Mouse (Mus musculus) olfactory bulb, adult 2 months (tissue): ENCODE measurements around the gene Ccm2. TPM values are rescaled to one million over a fixed set of nuclear protein-coding genes. Genes with fewer than 3 reads are reported as not detected.
A peak's percentile ranks its signal among the peaks of the same experiment; 100 is the strongest.

ENCODE experiments used
- H3K27ac ChIP-seq: fragments of 200-500 bp; 2 replicates; pipeline ENCODE4 v1.5.1; 2012; ENCODE audit warnings: low read depth, low read length; ENCODE audit not compliant: insufficient read depth
- H3K4me1 ChIP-seq: fragments of 200-500 bp; 2 replicates; pipeline ENCODE4 v1.6.1; 2012; ENCODE audit warnings: low read length; ENCODE audit not compliant: control insufficient read depth, insufficient read depth
- H3K4me3 ChIP-seq: fragments of 200-500 bp; 2 replicates; pipeline ENCODE4 v1.5.1; 2012; ENCODE audit warnings: mild to moderate bottlenecking, low read depth, low read length, moderate library complexity; ENCODE audit not compliant: insufficient read depth
- CTCF ChIP-seq: fragments of 200-500 bp; IDR thresholded peaks from 2 replicates; pipeline ENCODE4 v1.5.1; 2012; ENCODE audit warnings: low read depth, mild to moderate bottlenecking, low read length, moderate library complexity; ENCODE audit not compliant: insufficient read depth
- POLR2A ChIP-seq: fragments of 200-500 bp; IDR thresholded peaks from 2 replicates; pipeline ENCODE4 v1.6.1; 2012; ENCODE audit warnings: mild to moderate bottlenecking, low read depth, low read length, moderate library complexity; ENCODE audit not compliant: insufficient read depth
- WGBS: fragments of 180-500 bp; shearing (Covaris S2); methylation state at CpG from one replicate; pipeline ENCODE4 v1.1.7; 2018; 5-methylcytosine and 5-hydroxymethylcytosine counted together
- polyA plus RNA-seq: library from polyadenylated mRNA; stranded (reverse); fragments of >200 nt; gene quantifications from 2 replicates; pipeline ENCODE4 v1.2.4, GENCODE M21; 2012; ENCODE audit warnings: low replicate concordance; ENCODE audit not compliant: missing spikeins, insufficient read depth, insufficient read length

Ccm2 gene
- polyA plus RNA-seq, 1 experiment = not detected

GRCm38 (mm10) chr11:6547696-6548325, 1.1 kb downstream of the Ccm2 start:
- no peak for TF ChIP-seq POLR2A
- TF ChIP-seq CTCF = no peak
- H3K4me1 ChIP-seq = 0 out of 2 replicates have a peak, but pooled peaks cover 2% of the 10 kb centered on the region
- 0 out of 2 replicates have a peak overlapping the region, but pooled peaks have one; percentile 1 for H3K4me3 ChIP-seq
- H3K27ac ChIP-seq = no peak overlapping the region
- WGBS = 16% methylated on average over 6 of the region's 6 CpGs

GRCm38 (mm10) chr11:6549770-6550169, 3.1 kb downstream of the Ccm2 start:
- TF ChIP-seq POLR2A = no peak
- no peak for TF ChIP-seq CTCF
- Histone ChIP-seq H3K4me1 (0 out of 2 replicates have a peak, but pooled peaks cover 2% of the 10 kb centered on the region), H3K27ac (no peak overlapping the region), H3K4me3 (no peak overlapping the region)
- WGBS = 98% methylated on average over 2 of the region's 2 CpGs

GRCm38 (mm10) chr11:6550201-6550600, 3.5 kb downstream of the Ccm2 start:
- H3K4me1 ChIP-seq = 0 out of 2 replicates have a peak, but pooled peaks cover 2% of the 10 kb centered on the region
- WGBS = 89% methylated on average over 3 of the region's 3 CpGs
- H3K4me3 ChIP-seq = no peak overlapping the region
- TF ChIP-seq CTCF (no peak), POLR2A (no peak)
- H3K27ac ChIP-seq = no peak overlapping the region

- no peak overlapping the region for H3K27ac ChIP-seq
- 86% methylated on average over 3 of the region's 3 CpGs for WGBS
- H3K4me1 ChIP-seq = no peaks in the 10 kb centered on the region
- TF ChIP-seq CTCF (no peak), POLR2A (no peak)
- H3K4me3 ChIP-seq = no peak overlapping the region
These were observed 11.5 kb downstream of the Ccm2 start for GRCm38 (mm10) chr11:6558234-6558633.

GRCm38 (mm10) chr11:6559996-6560395, 13.3 kb downstream of the Ccm2 start:
- WGBS = 88% methylated on average over 2 of the region's 2 CpGs
- no peak overlapping the region for H3K27ac ChIP-seq

GRCm38 (mm10) chr11:6560655-6561360, 14.1 kb downstream of the Ccm2 start:
- WGBS = 83% methylated on average over 13 of the region's 13 CpGs
- Histone ChIP-seq H3K27ac (no peak overlapping the region), H3K4me3 (no peak overlapping the region), H3K4me1 (no peaks in the 10 kb centered on the region)
- no peak for TF ChIP-seq CTCF
- TF ChIP-seq POLR2A = no peak

More at GRCm38 (mm10) chr11:6559996-6560395, 13.3 kb downstream of the Ccm2 start:
- TF ChIP-seq CTCF (no peak), POLR2A (no peak)
- H3K4me1 ChIP-seq = no peaks in the 10 kb centered on the region
- H3K4me3 ChIP-seq = no peak overlapping the region

GRCm38 (mm10) chr11:6561474-6561873, 14.8 kb downstream of the Ccm2 start:
- 83% methylated on average over 4 of the region's 4 CpGs for WGBS
- Histone ChIP-seq H3K27ac (no peak overlapping the region), H3K4me1 (no peaks in the 10 kb centered on the region), H3K4me3 (no peak overlapping the region)
- no peak for TF ChIP-seq POLR2A
- TF ChIP-seq CTCF = no peak

- 90% methylated on average over 6 of the region's 6 CpGs for WGBS
- no peak for TF ChIP-seq CTCF
- TF ChIP-seq POLR2A = no peak
- Histone ChIP-seq H3K4me3 (no peak overlapping the region), H3K27ac (no peak overlapping the region), H3K4me1 (no peaks in the 10 kb centered on the region)
These were observed 15.7 kb downstream of the Ccm2 start for GRCm38 (mm10) chr11:6562359-6562758.

- Histone ChIP-seq H3K4me3 (no peak overlapping the region), H3K27ac (no peak overlapping the region), H3K4me1 (peaks cover 3% of the 10 kb centered on the region)
- TF ChIP-seq POLR2A (no peak), CTCF (no peak)
- 94% methylated on average over 4 of the region's 4 CpGs for WGBS
These were observed 16.5 kb downstream of the Ccm2 start for GRCm38 (mm10) chr11:6563201-6563600.
